Mouse (Mus musculus) naive thymus-derived CD4-positive, alpha-beta T cell, adult 2 months (primary cell): ENCODE measurements at regions not wholly inside any gene's neighbourhood (a gene's known extent, or its start where the extent isn't known, plus 50 kb on each side); places are given as distances from the start of the nearest gene placed in this dataset.

Source experiments
- DNase-seq: peaks from one replicate; pipeline ENCODE4 v3.0.0-alpha.2; 2011; ENCODE audit warnings: low read depth

DNA sequence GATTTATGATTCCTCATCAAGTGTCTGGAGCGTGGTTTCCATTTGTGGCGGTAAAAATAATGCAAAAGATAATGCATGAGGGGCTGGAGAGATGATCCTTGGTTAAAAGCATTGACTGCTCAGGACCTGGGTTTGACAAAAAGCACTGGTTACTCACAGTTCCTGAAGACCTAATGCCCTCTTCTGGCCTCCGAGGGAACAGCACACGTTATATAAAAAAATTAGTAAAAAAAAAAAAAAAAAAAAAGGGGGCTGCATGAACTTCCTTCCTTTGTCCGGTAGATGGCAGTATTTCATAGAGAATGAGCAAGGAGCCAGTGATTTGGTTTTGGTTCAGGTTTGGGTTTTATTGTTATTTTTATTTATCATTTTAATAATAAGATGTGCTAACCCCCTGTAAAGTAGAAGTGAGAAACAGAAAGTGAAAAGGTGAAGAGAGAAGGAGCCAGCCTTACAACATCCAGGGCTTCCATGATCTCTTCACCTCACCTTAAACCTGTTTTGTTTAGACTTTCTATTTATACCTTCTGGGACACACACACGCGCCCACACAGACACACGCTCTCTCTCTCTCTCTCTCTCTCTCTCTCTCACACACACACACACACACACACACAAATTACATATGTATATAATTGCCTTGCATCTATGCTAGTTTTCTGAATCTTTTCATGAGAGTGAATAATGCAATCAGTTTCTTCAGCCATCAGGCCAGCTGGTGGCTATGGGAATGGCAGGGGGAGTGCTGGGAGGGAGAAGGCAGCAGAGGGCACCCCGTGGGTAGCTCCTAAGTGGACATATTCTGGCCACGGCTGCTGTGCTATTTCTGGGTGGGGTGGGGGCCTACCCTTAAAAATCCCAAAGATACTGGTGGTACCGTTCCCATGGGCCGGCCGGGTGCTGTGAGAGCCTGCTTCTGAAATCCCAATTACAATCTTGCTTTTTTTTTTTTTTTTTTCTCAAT, 230.0 kb downstream of the Poteg start:
- peak; percentile 1 for DNase-seq

DNA sequence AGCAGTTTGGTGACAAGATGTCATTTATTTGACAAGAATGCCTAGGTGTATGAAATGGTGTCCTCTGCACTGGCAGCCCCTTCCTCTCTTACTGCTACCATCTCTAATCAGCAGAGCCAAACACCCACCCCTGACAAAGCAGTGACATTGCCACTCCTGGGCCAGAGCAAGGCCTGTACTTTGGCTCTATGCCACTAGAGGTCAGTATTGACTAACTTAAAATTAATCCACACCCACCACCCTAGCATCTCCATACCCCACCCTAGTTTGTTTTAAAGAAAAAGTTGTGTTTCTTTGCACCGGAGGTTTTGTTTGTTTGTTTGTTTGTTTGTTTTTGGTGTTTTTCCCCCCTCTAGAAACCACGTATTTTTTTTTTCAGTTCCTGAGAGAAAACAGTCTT, 231.7 kb downstream of the Poteg start:
- peak; percentile 1 for DNase-seq

DNA sequence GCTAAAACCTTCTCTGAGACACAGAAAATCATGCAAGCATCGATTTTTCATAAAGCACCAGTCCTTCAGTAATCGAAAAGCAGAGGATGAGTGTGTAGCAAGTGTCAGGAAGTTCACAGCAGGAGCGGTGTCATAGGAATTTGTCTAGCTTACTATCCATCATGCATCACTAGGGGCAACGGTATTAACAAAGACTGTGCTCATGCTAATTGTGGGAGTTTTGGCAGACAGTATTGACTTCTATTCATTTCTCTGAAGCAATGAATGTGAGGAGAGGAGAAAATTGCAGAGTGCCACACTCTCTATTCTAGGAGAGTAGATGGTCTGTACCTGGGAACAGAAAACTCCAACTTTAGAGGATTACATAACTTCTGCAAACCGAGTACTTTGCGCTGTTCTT, 274.5 kb downstream of the Poteg start:
- DNase-seq: no peak

DNA sequence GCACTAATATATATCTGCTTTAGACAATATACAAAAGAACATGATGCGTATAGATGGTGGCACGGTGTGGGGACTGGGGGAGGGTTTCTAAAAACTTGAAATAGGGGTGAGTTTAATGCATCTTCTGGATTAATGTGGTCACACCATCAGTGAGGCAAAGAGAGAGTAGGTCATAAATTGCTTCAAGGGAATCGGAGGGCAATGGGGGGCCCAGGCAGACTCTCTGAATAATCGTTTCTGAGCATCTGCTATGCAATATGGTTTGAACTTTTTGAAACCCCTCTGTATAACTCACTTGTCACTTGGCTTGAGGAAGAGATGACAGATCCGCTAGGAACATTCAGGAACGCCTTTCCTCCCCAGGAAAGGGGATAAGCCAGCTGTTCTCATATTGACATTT, 322.8 kb downstream of the Poteg start:
- no peak for DNase-seq

DNA sequence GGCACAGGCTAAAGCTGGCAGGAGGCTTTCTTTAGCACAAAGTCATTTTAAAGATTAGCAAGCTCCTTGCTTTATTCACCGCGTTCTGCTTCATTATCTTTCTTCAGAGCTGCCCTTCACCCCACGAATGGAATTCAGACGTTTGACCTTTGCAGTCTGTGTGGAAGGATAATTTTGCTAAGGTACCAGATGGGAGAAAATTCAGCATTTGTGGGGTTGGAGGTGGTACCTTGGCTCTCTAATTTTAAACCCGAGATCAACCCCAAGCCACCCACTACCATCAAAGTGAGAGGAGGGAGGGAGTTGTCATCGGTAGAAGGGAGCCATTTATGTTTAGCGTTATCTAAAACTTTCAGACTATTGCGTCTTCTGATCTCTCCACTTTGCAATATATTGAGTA, 323.3 kb downstream of the Poteg start:
- DNase-seq: no peak

DNA sequence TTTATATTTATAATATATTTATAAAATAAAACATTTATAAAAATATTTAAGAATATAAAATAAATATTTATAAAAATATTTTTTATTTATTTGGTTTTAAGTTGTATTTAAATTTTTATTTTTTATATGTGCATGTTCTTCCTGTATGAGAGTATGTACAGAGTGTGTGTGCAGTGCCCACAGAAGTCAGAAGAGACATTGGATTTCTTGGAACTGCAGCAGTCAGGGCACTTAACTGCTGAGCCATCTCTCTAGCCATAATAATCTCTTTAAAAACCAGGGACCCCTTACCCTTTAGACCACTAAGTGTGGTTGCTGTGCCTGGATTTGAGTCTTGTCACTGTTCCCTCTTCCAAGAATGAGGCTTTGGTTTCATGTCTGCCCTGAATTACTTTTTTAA, 323.8 kb downstream of the Poteg start:
- DNase-seq: no peak

DNA sequence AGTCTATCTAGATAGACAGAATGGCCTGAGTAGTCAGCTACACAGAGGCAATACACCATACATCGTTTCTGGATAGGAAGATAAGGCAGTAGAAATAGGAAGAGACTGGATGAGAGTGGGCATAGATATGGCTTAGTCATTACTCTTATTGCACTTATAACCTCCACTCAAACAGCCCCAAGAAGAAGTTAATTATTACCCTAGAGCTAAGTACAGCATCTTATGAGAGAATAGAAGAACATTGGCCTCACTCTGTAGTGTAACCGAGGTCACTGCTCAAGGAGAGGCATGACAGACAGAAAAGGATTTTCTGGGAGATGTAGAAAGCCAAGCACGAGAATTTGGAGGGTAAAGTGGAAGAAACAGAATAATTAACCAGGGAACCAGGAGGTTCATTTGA, 331.5 kb downstream of the Poteg start:
- no peak for DNase-seq
